Mouse (Mus musculus) stomach, postnatal 0 days (tissue): ENCODE measurements around the gene Klk10. TPM values are rescaled to one million over a fixed set of nuclear protein-coding genes. Genes with fewer than 3 reads are reported as not detected.

Source experiments
- ATAC-seq: fragments of 200-750 bp; cut with Nextera tagmentation; 2 replicates; pipeline ENCODE4 v1.8.0; 2017; ENCODE audit not compliant: low FRiP score, low TSS enrichment
- DNase-seq: peaks from one replicate; pipeline ENCODE4 v3.0.0-alpha.2; 2016; ENCODE audit warnings: low spot score
- H3K27ac ChIP-seq: fragments of 300-500 bp; sonication (generic); replicated peaks from 2 replicates; pipeline ENCODE4 v1.5.1; 2014; ENCODE audit warnings: mild to moderate bottlenecking, control low read depth
- H3K27me3 ChIP-seq: fragments of 300-500 bp; sonication (generic); 2 replicates; pipeline ENCODE4 v1.6.1; 2014; ENCODE audit warnings: low read length; ENCODE audit not compliant: control insufficient read depth, insufficient read depth
- H3K36me3 ChIP-seq: fragments of 300-500 bp; sonication (generic); 2 replicates; pipeline ENCODE4 v1.6.1; 2014; ENCODE audit warnings: low read length, mixed read lengths; ENCODE audit not compliant: control insufficient read depth, insufficient read depth
- H3K4me1 ChIP-seq: fragments of 300-500 bp; sonication (generic); replicated peaks from 2 replicates; pipeline ENCODE4 v1.6.1; 2014; ENCODE audit warnings: antibody characterized with exemption; ENCODE audit not compliant: control insufficient read depth, insufficient read depth
- H3K4me2 ChIP-seq: fragments of 300-500 bp; sonication (generic); replicated peaks from 2 replicates; pipeline ENCODE4 v1.6.1; 2014; ENCODE audit warnings: low read depth, mild to moderate bottlenecking, control low read depth, moderate library complexity
- H3K4me3 ChIP-seq: fragments of 300-500 bp; sonication (generic); 2 replicates; pipeline ENCODE4 v1.5.1; 2014; ENCODE audit warnings: low read depth, low read length, control low read depth
- H3K9ac ChIP-seq: fragments of 300-500 bp; sonication (generic); 2 replicates; pipeline ENCODE4 v1.6.1; 2014; ENCODE audit warnings: mild to moderate bottlenecking, low read length, control low read depth, mixed read lengths
- H3K9me3 ChIP-seq: fragments of 300-500 bp; sonication (generic); 2 replicates; pipeline ENCODE4 v1.6.1; 2016; ENCODE audit warnings: low read length; ENCODE audit not compliant: control insufficient read depth
- CTCF ChIP-seq: IDR thresholded peaks from 2 replicates; pipeline ENCODE4 v1.5.1; 2016; ENCODE audit warnings: antibody characterized with exemption, low read depth, mild to moderate bottlenecking, moderate library complexity
- EP300 ChIP-seq: optimal IDR thresholded peaks from 2 replicates; pipeline ENCODE3; 2016; ENCODE audit warnings: antibody characterized with exemption
- WGBS: fragments of 180-500 bp; shearing (Covaris S2); extraction: QIAGEN DNeasy Blood & Tissue Kit; methylation state at CpG from one replicate; pipeline ENCODE4 v1.1.7; 2014; 5-methylcytosine and 5-hydroxymethylcytosine counted together
- polyA plus RNA-seq: library from polyadenylated mRNA; unstranded; fragments of >200 nt; fragmentation: Nextera tagmentation; extraction: Ambion mirVana; gene quantifications from 2 replicates; pipeline ENCODE4 v1.2.1, GENCODE M21; 2015

The Klk10 gene
- polyA plus RNA-seq, 1 experiment from 2014 or later = 313 TPM

DNA sequence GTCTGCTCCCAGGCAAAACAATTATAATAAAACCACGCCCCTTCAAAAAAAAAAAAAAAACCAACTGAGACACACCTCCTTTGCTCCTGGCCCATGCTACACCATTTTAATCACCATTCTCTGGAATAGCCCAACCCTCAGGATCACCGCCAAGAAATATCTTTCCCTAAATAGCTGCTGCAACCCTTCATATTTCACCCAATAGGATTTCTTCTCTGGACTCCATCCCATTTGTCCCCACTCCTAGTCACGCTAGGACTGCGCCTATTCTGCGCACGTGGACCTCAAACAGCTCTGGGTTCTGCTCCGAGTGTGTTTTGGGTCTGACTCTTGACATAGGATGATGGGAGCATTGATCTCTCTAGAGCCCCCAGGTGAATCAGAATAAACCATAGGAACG lies 15.5 kb downstream of the Klk10 start:
- 5% methylated on average over 8 of the region's 8 CpGs for WGBS

DNA sequence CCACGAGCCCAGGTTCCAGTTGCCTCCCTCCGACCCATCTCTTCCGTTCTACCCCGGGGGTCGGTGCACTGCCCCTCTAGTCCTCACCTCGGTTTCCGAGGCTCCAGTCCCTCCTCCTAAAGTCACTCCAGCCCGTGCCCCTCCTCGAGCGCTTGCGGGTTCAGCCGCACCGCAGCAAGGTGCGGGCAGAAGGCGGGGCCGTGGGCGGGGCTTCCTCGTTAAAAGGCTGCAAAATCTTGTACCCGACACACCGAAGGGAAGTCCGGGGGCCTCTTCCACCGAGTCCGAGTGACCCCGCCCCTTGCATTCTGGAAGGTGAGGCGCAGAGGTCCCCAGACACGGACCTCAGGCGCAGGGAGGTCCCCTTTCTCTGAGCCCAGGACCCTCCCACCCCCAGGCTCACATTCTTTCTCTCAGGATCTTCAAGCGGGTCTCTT lies 16.5 kb downstream of the Klk10 start, which contains the start of gene Klk8:
Gene Klk8, plus strand, starts transcription at position 245 of the 437 bp plus-strand sequence.
- Histone ChIP-seq H3K4me3 (peak within 1 kb of the TSS; percentile 49), H3K9me3 (no peaks in the 10 kb centered on the region), H3K4me1 (peaks cover 3% of the 10 kb centered on the region; the same call in 1 of the 2 replicates), H3K27me3 (no peaks in the 10 kb centered on the region), H3K4me2 (peak within 1 kb of the TSS; percentile 83), H3K27ac (peak within 1 kb of the TSS; percentile 35; the same call in 1 of the 2 replicates), H3K9ac (peak within 1 kb of the TSS; percentile 57), H3K36me3 (no peaks in the 10 kb centered on the region)
- under 1% methylated on average over 28 of the region's 28 CpGs for WGBS
- DNase-seq (peak; percentile 54), ATAC-seq (0 out of 2 replicates have a peak, but pooled peaks have one; percentile 37)
- TF ChIP-seq CTCF (no peak), EP300 (no peak)

More for the DNA sequence above, 15.5 kb downstream of the Klk10 start:
- peak overlapping the region; percentile 57 for H3K9ac ChIP-seq
- H3K27me3 ChIP-seq = no peaks in the 10 kb centered on the region
- peak overlapping the region; percentile 49 for H3K4me3 ChIP-seq
- TF ChIP-seq CTCF (no peak), EP300 (no peak)
- peaks cover 3% of the 10 kb centered on the region; the same call in 1 of the 2 replicates for H3K4me1 ChIP-seq
- no peaks in the 10 kb centered on the region for H3K9me3 ChIP-seq
- H3K36me3 ChIP-seq = no peaks in the 10 kb centered on the region
- no peak for DNase-seq
- H3K4me2 ChIP-seq = peak overlapping the region; percentile 83
- ATAC-seq = no peak
- H3K27ac ChIP-seq = peak overlapping the region; percentile 35; the same call in 1 of the 2 replicates

DNA sequence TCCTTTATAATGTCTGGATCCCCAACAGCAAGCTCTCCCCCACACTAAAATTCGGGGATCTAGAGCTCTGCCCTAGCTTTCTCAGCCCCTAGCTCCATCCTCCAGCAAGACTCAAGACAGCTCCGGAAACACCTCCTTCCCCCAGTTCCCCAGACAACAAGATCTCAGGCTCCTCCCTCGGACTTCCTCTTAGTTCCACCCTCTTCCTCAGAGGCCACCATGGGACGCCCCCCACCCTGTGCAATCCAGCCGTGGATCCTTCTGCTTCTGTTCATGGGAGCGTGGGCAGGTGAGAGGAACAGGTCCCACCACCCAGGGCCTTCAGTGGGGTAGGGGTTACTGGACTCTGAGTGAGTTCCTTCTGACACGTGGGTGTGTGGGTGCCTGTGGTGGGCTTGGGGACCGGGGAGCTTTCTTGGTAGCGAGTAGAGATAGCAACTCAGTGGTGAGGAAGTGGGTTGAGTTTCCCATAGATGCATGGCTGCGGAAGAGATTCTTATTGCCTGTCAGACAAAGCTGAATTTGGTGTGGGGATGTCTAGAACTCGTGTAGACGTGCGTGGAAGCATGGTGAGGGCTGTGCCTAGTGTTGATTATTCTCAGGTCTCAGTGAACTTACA lies 17.1 kb downstream of the Klk10 start:
- no peak overlapping the region for H3K27ac ChIP-seq
- peak overlapping the region; percentile 57 for H3K9ac ChIP-seq
- peak overlapping the region; percentile 83 for H3K4me2 ChIP-seq
- H3K27me3 ChIP-seq = no peaks in the 10 kb centered on the region
- ATAC-seq (no peak; the same call in 1 of the 2 replicates), DNase-seq (no peak)
- WGBS = 38% methylated on average over 13 of the region's 13 CpGs
- H3K9me3 ChIP-seq = no peaks in the 10 kb centered on the region
- TF ChIP-seq EP300 (no peak), CTCF (no peak)
- H3K4me3 ChIP-seq = peak overlapping the region; percentile 49
- H3K4me1 ChIP-seq = peaks cover 3% of the 10 kb centered on the region; the same call in 1 of the 2 replicates
- no peaks in the 10 kb centered on the region for H3K36me3 ChIP-seq

DNA sequence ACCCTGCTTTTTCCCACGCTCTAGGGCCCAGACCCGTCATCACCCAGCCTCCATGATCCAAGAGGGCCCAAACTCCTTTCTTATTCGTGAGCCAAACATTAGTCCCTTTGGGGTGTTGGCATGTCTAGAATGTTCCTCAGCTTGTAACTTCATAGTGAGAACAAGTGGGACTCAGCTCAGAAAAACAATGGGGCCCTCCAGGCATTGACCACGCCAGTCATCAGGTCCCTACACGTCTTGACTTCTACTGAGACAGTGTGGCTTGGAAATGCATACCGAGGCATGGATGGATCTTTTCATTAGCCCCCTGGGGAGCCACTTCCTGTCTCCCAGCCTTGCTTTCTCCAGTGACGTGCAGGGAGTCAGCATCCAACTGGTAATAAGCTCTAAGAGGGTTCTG lies 19.0 kb downstream of the Klk10 start:
- DNase-seq (no peak), ATAC-seq (no peak)
- 68% methylated on average over 7 of the region's 7 CpGs for WGBS
- H3K36me3 ChIP-seq = no peaks in the 10 kb centered on the region
- H3K4me3 ChIP-seq = no peak overlapping the region
- no peak overlapping the region for H3K4me2 ChIP-seq
- no peaks in the 10 kb centered on the region for H3K27me3 ChIP-seq
- peaks cover 3% of the 10 kb centered on the region; the same call in 1 of the 2 replicates for H3K4me1 ChIP-seq
- no peak overlapping the region for H3K9ac ChIP-seq
- no peaks in the 10 kb centered on the region for H3K9me3 ChIP-seq
- no peak overlapping the region for H3K27ac ChIP-seq
- TF ChIP-seq EP300 = no peak

DNA sequence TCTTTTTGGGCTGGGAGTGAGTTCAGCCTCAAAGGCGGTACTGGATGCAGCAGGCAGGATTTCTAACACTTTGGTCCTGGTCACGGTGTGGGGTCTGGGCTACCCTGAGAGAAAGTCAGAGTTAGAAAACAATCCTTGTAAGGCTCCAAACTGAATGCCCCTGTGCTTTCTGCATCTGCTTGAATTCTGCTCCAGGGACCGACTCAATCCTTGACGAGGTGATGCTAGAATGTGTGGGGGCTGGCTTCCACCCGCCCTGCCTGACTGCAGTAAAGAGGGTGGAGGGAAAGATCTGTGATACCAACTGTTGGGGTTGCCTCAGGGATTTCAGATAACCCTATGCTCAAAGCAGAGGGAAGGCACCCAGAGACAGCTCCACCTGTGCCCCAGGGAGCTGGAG lies 30.2 kb downstream of the Klk10 start, which contains the start of gene Klk7:
Gene Klk7, plus strand, starts transcription at position 301 of the 400 bp plus-strand sequence.
- Histone ChIP-seq H3K4me3 (no peak within 1 kb of the TSS), H3K9me3 (no peaks in the 10 kb centered on the region), H3K27ac (no peak within 1 kb of the TSS), H3K36me3 (no peaks in the 10 kb centered on the region), H3K27me3 (no peaks in the 10 kb centered on the region; the same call in 1 of the 2 replicates), H3K4me2 (no peak within 1 kb of the TSS), H3K4me1 (no peaks in the 10 kb centered on the region), H3K9ac (no peak within 1 kb of the TSS)
- no peak for DNase-seq
- TF ChIP-seq CTCF = no peak
- WGBS = 44% methylated on average over 5 of the region's 5 CpGs
- ATAC-seq = no peak

DNA sequence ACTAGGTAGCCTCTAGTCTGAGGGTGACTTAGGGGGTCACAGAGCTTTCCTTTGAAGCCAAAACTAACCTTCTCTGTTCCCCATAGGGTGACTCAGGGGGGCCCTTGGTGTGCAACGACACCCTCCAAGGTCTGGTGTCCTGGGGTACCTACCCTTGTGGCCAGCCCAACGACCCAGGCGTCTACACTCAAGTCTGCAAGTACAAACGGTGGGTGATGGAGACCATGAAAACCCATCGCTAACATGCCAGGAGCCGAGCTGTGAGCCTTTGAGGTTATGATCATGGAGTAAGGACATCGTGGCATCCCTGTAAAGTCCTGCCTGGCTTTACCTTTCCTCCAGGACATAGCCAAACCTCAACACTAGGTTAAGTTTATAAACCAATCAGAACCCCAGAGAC lies 34.4 kb downstream of the Klk10 start:
- no peaks in the 10 kb centered on the region for H3K4me1 ChIP-seq
- ATAC-seq (no peak), DNase-seq (no peak)
- no peak overlapping the region for H3K9ac ChIP-seq
- no peak for TF ChIP-seq CTCF
- no peak for TF ChIP-seq EP300
- H3K27me3 ChIP-seq = no peaks in the 10 kb centered on the region; the same call in 1 of the 2 replicates
- no peaks in the 10 kb centered on the region for H3K9me3 ChIP-seq
- 90% methylated on average over 7 of the region's 7 CpGs for WGBS
- no peaks in the 10 kb centered on the region for H3K36me3 ChIP-seq
- H3K27ac ChIP-seq = no peak overlapping the region
- no peak overlapping the region for H3K4me2 ChIP-seq
- no peak overlapping the region for H3K4me3 ChIP-seq
